Mouse (Mus musculus) c-Kit-negative CD71-positive TER-119-positive erythroid progenitor cells, embryonic 14.5 days (primary cell): ENCODE data around the gene Olfr125.

Experiments
- DNase-seq: peaks from one replicate; pipeline ENCODE4 v3.0.0-alpha.2; 2013; ENCODE audit warnings: low read depth, low spot score

Gene Olfr125

DNA sequence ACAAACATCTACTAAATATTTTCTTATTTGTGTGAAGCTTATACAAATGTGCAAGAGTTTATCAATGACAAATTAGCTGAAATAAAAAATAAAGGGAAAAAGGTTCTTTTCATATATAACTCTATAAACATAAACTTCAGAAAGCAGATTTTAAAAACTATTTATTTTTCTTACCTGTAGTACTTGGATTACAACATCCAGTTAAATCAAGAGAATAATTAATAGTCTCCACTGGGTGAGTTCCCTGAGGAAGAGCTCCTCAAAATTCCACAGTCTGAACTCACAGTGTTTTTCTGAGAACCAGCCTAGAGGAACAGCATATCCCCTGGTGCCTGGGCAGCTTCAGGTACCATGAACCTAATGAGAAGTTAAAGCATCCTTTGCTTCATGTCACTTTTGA, at the start of gene Olfr125:
Gene Olfr125 (plus strand): TSS at position 301 of the 400 bp plus-strand sequence.
- no peak for DNase-seq

DNA sequence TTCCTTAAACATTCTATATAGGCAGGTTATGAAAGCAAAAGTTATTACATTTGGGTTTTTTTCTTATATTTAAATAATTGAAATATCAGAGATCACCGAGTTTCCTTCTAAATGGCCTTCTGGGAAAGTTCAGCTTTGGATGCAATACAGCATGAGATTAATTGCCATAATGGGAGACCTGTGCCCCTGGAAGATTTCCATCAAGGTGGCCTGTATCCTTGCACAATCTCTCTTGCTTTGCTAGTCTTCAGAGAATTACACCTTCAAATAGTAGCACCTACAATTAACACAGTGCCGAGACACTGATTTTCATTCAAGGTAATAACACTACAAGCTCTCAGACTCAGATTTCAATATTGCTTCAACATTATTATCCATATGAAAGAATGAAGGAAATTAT, 39.5 kb upstream of the Olfr125 start, which contains the start of gene Olfr123:
Gene Olfr123 (plus strand): TSS at position 301 of the 400 bp plus-strand sequence.
- DNase-seq, result no peak

DNA sequence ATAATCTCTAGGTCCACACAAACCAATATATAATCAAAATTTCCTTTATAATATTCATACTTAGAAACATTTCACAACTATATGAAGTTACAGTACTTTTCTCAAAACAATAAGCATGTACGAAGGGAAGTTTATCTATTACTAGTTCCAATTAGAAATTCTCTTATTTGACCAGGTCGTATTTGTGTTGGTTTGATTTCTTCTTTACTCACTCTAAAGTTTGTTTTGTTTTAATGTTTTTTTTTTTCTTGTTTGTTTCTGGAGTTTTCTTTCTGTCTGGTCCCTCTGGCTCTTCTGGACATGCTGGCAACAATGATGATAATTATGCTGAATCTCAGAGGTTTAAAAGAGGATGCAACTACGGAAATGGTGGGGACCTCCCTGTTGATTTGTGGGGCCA, 33.2 kb upstream of the Olfr125 start, which contains the start of gene Olfr124:
Gene Olfr124 (plus strand): TSS at position 301 of the 400 bp plus-strand sequence.
- DNase-seq, result no peak

DNA sequence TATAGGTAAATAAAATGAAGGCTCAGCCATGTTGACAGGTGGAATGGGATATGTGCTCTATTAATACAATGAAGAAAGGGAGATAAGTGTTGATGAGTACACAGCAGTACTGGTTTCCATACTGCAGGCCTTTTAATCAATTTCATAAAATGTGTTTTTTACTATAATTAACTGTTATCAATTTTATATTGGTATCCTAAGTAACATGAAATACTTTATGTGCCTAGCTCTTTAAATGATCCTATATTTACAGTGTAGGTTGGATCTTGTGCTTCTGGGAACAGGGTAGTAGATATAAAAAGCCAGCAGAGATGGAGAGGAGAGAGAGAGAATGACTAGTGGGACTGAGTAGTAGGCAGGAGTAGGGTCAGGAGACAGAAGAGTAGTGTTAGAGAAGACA, 14.4 kb downstream of the Olfr125 start, which contains the start of gene Olfr126:
Gene Olfr126 (plus strand): TSS at position 301 of the 400 bp plus-strand sequence.
- no peak for DNase-seq

DNA sequence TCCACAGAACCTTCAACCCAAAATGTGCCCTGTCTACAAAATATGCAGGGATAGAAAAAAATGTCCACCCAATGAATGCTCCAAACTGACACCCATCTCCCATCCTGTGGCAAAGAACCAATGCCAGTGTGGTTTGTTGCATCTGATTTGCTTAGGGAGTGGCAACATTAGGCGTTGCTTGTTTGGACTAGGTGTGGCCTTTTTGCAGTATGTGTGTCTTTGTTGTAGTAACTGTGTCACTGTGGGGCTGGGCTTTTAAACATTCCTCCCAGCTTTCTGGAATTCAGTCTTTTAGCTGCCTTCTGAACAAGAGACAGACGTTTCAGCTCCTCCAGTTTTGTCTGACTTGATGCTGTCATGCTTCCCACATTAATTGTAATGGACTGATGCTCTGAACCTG, 31.2 kb downstream of the Olfr125 start:
- no peak for DNase-seq

DNA sequence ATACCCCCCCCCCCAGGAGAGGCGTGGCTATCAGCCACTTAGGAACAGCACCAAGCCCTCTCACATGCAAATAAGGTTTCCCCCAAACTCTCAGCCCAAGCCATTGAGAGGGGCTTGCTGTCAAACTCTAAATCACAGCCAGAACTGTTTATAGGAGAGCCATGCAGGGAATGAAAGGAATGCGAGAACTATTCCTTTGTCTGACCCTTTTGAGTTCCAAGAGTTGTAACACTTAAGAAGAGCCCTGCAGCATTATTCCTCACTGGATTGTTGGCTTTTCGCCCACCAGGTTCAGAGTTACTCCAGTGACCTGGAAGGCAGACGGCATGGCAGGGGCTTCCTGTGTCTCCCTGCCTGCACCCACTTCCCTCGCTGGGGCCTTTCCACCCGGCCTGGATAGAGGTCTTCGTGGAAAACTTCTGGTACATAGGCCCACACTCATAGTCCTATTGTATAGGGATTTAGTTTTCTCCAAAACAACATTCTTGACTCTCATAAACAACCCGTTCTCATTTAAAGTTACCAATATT, 37.0 kb downstream of the Olfr125 start:
- no peak for DNase-seq

DNA sequence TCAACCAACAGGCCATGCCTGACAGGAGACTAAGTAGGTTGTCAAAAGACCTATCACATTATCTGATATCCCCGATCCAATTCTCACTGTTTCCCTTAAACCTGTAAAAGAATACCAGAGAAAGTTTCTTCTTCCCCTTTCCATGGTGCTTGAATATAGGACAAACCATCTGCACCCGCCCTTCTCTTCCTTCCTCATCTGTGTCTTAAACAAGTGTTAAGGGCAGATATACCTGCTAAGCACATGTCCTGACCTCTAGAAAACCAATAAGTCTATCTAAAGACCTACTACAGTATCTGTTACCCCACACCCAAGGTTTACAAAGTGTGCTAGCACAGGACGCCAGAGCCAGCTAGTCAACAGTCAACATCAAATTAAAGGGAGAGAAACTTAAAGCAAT, 41.1 kb downstream of the Olfr125 start:
- DNase-seq, result no peak
